Comparison of ENCODE assay signal across 12 mouse cellular contexts in the genomic region with DNA sequence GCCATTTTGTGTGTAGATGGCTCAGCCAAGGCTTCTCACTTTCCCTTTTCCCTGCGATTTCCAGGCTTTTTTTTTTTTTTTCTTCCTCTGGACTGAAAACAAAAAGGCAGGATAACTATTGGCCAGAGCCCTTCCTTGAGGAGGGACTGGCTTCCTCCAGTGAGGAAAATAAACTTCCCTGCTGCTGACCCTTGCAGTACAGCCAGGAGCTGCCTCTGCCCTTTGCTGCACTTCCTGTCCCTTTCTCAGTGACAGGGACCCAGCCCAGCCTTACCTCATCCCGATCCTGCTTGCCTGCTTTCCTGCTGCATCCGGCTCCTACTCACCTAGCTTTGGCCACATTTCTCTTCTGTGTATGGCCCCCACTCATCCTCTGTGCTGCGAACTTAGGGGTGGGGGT.
DNase-seq lines count a peak whose midpoint lies in the region; ATAC-seq and TF ChIP-seq lines count a peak whose summit lies in the region.
"Had no signal": no experiment of that assay in that cellular context is flagged by ENCODE, and none has a peak within 500 bp of the region (broad histone marks: within the 10 kb centered on the region; RNA-seq: fewer than 3 reads in every experiment).

No protein-coding gene starts in this region.

- H3K36me3 ChIP-seq in heart, embryonic 16.5 days (ENCODE audit: control insufficient read depth, insufficient read depth) = no peaks in the 10 kb centered on the region
- H3K36me3 ChIP-seq in liver, postnatal 0 days (replicated peaks; ENCODE audit: insufficient read depth, low read length) = no peaks in the 10 kb centered on the region
- H3K36me3 ChIP-seq: neural tube, embryonic 12.5 days had no signal

- no peak for TF ChIP-seq CTCF in cortical plate, adult 2 months (IDR thresholded peaks at IDR 0.05; ENCODE audit: extremely low read depth, insufficient read depth, low read length)
- no peak for TF ChIP-seq CTCF in liver, postnatal 0 days (IDR thresholded peaks at IDR 0.05; ENCODE audit: low read depth)

- DNase-seq in gastrocnemius, postnatal 25 days = peak; percentile 35
- no peak for DNase-seq in gastrocnemius, postnatal 10 days
- no peak for DNase-seq in liver, postnatal 0 days
- no peak for DNase-seq in spleen, adult 18-20 months
- DNase-seq in layer of hippocampus, adult 9-11 months = no peak
- DNase-seq in retina, embryonic 14.5 days (ENCODE audit: low spot score) = no peak
- DNase-seq: right cerebral cortex, postnatal 25 days; thymus, adult 2 months had no signal

- H3K27ac ChIP-seq in cortical plate, adult 2 months (ENCODE audit: insufficient read depth, low read length) = 0 out of 2 replicates have a peak overlapping the region, but pooled peaks have one; percentile 12
- H3K27ac ChIP-seq in heart, embryonic 16.5 days (ENCODE audit: low read length) = peak overlapping the region; percentile 56
- H3K27ac ChIP-seq in liver, postnatal 0 days (ENCODE audit: low read depth) = no peak overlapping the region
- H3K27ac ChIP-seq: forebrain, embryonic 13.5 days; neural tube, embryonic 12.5 days had no signal

- WGBS in heart, embryonic 16.5 days = 61% methylated on average over 4 of the region's 4 CpGs
- WGBS in liver, postnatal 0 days (ENCODE audit: insufficient replicate concordance) = 36% methylated on average over 4 of the region's 4 CpGs

- 0 out of 2 replicates have a peak overlapping the region, but pooled peaks have one; percentile 11 for H3K4me2 ChIP-seq in heart, embryonic 16.5 days (ENCODE audit: low read depth, low read length)
- no peak overlapping the region for H3K4me2 ChIP-seq in liver, postnatal 0 days (ENCODE audit: low read depth, low read length)
- H3K4me2 ChIP-seq: forebrain, embryonic 13.5 days; neural tube, embryonic 12.5 days had no signal

- peak; percentile 76; the same call in 1 of the 2 replicates for ATAC-seq in heart, embryonic 16.5 days (replicated peaks; ENCODE audit: extremely low read depth, insufficient read depth, low FRiP score)
- peak; percentile 43 for ATAC-seq in liver, postnatal 0 days
- ATAC-seq: forebrain, embryonic 13.5 days had no signal

- H3K9ac ChIP-seq in heart, embryonic 16.5 days (ENCODE audit: low read length) = no peak overlapping the region
- H3K9ac ChIP-seq in liver, postnatal 0 days (replicated peaks) = no peak overlapping the region
- H3K9ac ChIP-seq: forebrain, embryonic 13.5 days; neural tube, embryonic 12.5 days had no signal

- no peaks in the 10 kb centered on the region for H3K27me3 ChIP-seq in heart, embryonic 16.5 days (ENCODE audit: control insufficient read depth, insufficient read depth, low read length)
- no peaks in the 10 kb centered on the region for H3K27me3 ChIP-seq in liver, postnatal 0 days (ENCODE audit: insufficient read depth, low read length)
- H3K27me3 ChIP-seq: forebrain, embryonic 13.5 days; neural tube, embryonic 12.5 days had no signal

- TF ChIP-seq POLR2A in cortical plate, adult 2 months (IDR thresholded peaks at IDR 0.05; ENCODE audit: extremely low read depth, insufficient read depth, low read length) = no peak

- H3K9me3 ChIP-seq in heart, embryonic 16.5 days (replicated peaks; ENCODE audit: control insufficient read depth, low read length) = no peaks in the 10 kb centered on the region
- H3K9me3 ChIP-seq in liver, postnatal 0 days (ENCODE audit: low read length) = no peaks in the 10 kb centered on the region
- H3K9me3 ChIP-seq: forebrain, embryonic 13.5 days; neural tube, embryonic 12.5 days had no signal

- TF ChIP-seq EP300 in liver, postnatal 0 days (IDR thresholded peaks at IDR 0.05; ENCODE audit: low read depth) = no peak

- H3K4me1 ChIP-seq in cortical plate, adult 2 months (ENCODE audit: control insufficient read depth, insufficient read depth, low read length) = peaks cover 19% of the 10 kb centered on the region
- peaks cover 37% of the 10 kb centered on the region for H3K4me1 ChIP-seq in heart, embryonic 16.5 days (ENCODE audit: control insufficient read depth, insufficient read depth, low read length)
- peaks cover 19% of the 10 kb centered on the region; the same call in 1 of the 2 replicates for H3K4me1 ChIP-seq in liver, postnatal 0 days (ENCODE audit: insufficient read depth)

- no peak overlapping the region for H3K4me3 ChIP-seq in cortical plate, adult 2 months (ENCODE audit: insufficient read depth, low read length)
- H3K4me3 ChIP-seq in heart, embryonic 16.5 days (ENCODE audit: low read length) = no peak overlapping the region
- no peak overlapping the region for H3K4me3 ChIP-seq in liver, postnatal 0 days (ENCODE audit: low read depth, low read length)
- H3K4me3 ChIP-seq: forebrain, embryonic 13.5 days; neural tube, embryonic 12.5 days had no signal
